Mouse (Mus musculus): Measurements from ENCODE around the gene Hoxd8. TPM values are rescaled to one million over a fixed set of nuclear protein-coding genes. Genes with fewer than 3 reads are reported as not detected.
A peak's percentile ranks its signal among the peaks of the same experiment; 100 is the strongest.

The Hoxd8 gene
- polyA plus RNA-seq, 1 experiment from 2014 or later, result not detected

GRCm38 (mm10) chr2:74721882-74722281 lies 17.5 kb downstream of the Hoxd8 start:
- Histone ChIP-seq H3K36me3 (replicated peaks) (no peaks in the 10 kb centered on the region), H3K4me1 (no peaks in the 10 kb centered on the region), H3K27ac (no peak overlapping the region), H3K9ac (no peak overlapping the region), H3K27me3 (peaks cover 100% of the 10 kb centered on the region), H3K9me3 (no peaks in the 10 kb centered on the region), H3K4me2 (no peak overlapping the region), H3K4me3 (replicated peaks) (no peak overlapping the region)
- WGBS, result 5% methylated on average over 6 of the region's 6 CpGs
- ATAC-seq (ENCODE audit: low FRiP score), result no peak

- peaks cover 100% of the 10 kb centered on the region for H3K27me3 ChIP-seq
- H3K9me3 ChIP-seq, result no peaks in the 10 kb centered on the region
- H3K9ac ChIP-seq, result no peak overlapping the region
- peaks cover 7% of the 10 kb centered on the region for H3K4me1 ChIP-seq
- no peaks in the 10 kb centered on the region for H3K36me3 ChIP-seq (replicated peaks)
- no peak overlapping the region for H3K4me2 ChIP-seq
- WGBS, result under 1% methylated on average over 8 of the region's 8 CpGs
- ATAC-seq (ENCODE audit: low FRiP score), result no peak
- no peak overlapping the region for H3K27ac ChIP-seq
- H3K4me3 ChIP-seq (replicated peaks), result no peak overlapping the region
Observed at GRCm38 (mm10) chr2:74722949-74723348, 18.5 kb downstream of the Hoxd8 start.

- H3K27me3 ChIP-seq, result peaks cover 100% of the 10 kb centered on the region
- H3K9ac ChIP-seq, result no peak overlapping the region
- no peaks in the 10 kb centered on the region for H3K9me3 ChIP-seq
- 5% methylated on average over 7 of the region's 7 CpGs for WGBS
- H3K27ac ChIP-seq, result no peak overlapping the region
- no peaks in the 10 kb centered on the region for H3K36me3 ChIP-seq (replicated peaks)
- H3K4me3 ChIP-seq (replicated peaks), result no peak overlapping the region
- no peak for ATAC-seq (ENCODE audit: low FRiP score)
- no peak overlapping the region for H3K4me2 ChIP-seq
- H3K4me1 ChIP-seq, result peaks cover 7% of the 10 kb centered on the region
Observed at GRCm38 (mm10) chr2:74724244-74725015, 20.0 kb downstream of the Hoxd8 start.

- Histone ChIP-seq H3K4me1 (peaks cover 7% of the 10 kb centered on the region), H3K27ac (no peak overlapping the region), H3K9ac (no peak overlapping the region), H3K4me3 (replicated peaks) (no peak overlapping the region), H3K27me3 (peaks cover 98% of the 10 kb centered on the region), H3K36me3 (replicated peaks) (no peaks in the 10 kb centered on the region), H3K9me3 (no peaks in the 10 kb centered on the region), H3K4me2 (no peak overlapping the region)
- 2% methylated on average over 17 of the region's 17 CpGs for WGBS
- no peak for ATAC-seq (ENCODE audit: low FRiP score)
Observed at GRCm38 (mm10) chr2:74725171-74725570, 20.8 kb downstream of the Hoxd8 start.

GRCm38 (mm10) chr2:74726551-74726950 lies 22.1 kb downstream of the Hoxd8 start, which contains the start of gene Gm28230:
TSS of gene Gm28230 (plus strand) at chr2:74726728.
- 2% methylated on average over 5 of the region's 5 CpGs for WGBS
- no peaks in the 10 kb centered on the region for H3K9me3 ChIP-seq

GRCm38 (mm10) chr2:74726973-74727639 lies 22.7 kb downstream of the Hoxd8 start:
- under 1% methylated on average over 43 of the region's 43 CpGs for WGBS
- ATAC-seq (ENCODE audit: low FRiP score), result no peak
- Histone ChIP-seq H3K9me3 (no peaks in the 10 kb centered on the region), H3K36me3 (replicated peaks) (no peaks in the 10 kb centered on the region), H3K4me2 (peak overlapping the region; percentile 8; the same call in 1 of the 2 replicates), H3K27ac (no peak overlapping the region), H3K27me3 (peaks cover 98% of the 10 kb centered on the region), H3K9ac (no peak overlapping the region), H3K4me1 (peaks cover 7% of the 10 kb centered on the region), H3K4me3 (replicated peaks) (peak overlapping the region; percentile 20; the same call in 1 of the 2 replicates)

More at GRCm38 (mm10) chr2:74726551-74726950, 22.1 kb downstream of the Hoxd8 start, which contains the start of gene Gm28230:
- Histone ChIP-seq H3K36me3 (replicated peaks) (no peaks in the 10 kb centered on the region), H3K9ac (no peak within 1 kb of the TSS), H3K4me2 (peak within 1 kb of the TSS; percentile 8; the same call in 1 of the 2 replicates), H3K27me3 (peaks cover 98% of the 10 kb centered on the region), H3K27ac (no peak within 1 kb of the TSS), H3K4me1 (peaks cover 7% of the 10 kb centered on the region), H3K4me3 (replicated peaks) (peak within 1 kb of the TSS; percentile 20; the same call in 1 of the 2 replicates)
- ATAC-seq (ENCODE audit: low FRiP score), result no peak

- Histone ChIP-seq H3K4me3 (replicated peaks) (peak overlapping the region; percentile 20; the same call in 1 of the 2 replicates), H3K27ac (no peak overlapping the region)
- no peak for ATAC-seq (ENCODE audit: low FRiP score)
Observed at GRCm38 (mm10) chr2:74727640-74728302, 23.4 kb downstream of the Hoxd8 start.

GRCm38 (mm10) chr2:74728303-74728680 lies 23.9 kb downstream of the Hoxd8 start:
- no peak overlapping the region for H3K4me2 ChIP-seq
- WGBS, result under 1% methylated on average over 13 of the region's 13 CpGs
- no peak for ATAC-seq (ENCODE audit: low FRiP score)
- H3K27ac ChIP-seq, result no peak overlapping the region
- H3K36me3 ChIP-seq (replicated peaks), result no peaks in the 10 kb centered on the region
- no peaks in the 10 kb centered on the region for H3K9me3 ChIP-seq
- peaks cover 98% of the 10 kb centered on the region for H3K27me3 ChIP-seq
- H3K4me1 ChIP-seq, result peaks cover 14% of the 10 kb centered on the region
- H3K9ac ChIP-seq, result no peak overlapping the region
- H3K4me3 ChIP-seq (replicated peaks), result no peak overlapping the region

More at GRCm38 (mm10) chr2:74727640-74728302, 23.4 kb downstream of the Hoxd8 start:
- 1% methylated on average over 25 of the region's 25 CpGs for WGBS
- Histone ChIP-seq H3K9ac (no peak overlapping the region), H3K27me3 (peaks cover 98% of the 10 kb centered on the region), H3K4me2 (peak overlapping the region; percentile 8; the same call in 1 of the 2 replicates), H3K9me3 (no peaks in the 10 kb centered on the region), H3K36me3 (replicated peaks) (no peaks in the 10 kb centered on the region), H3K4me1 (peaks cover 10% of the 10 kb centered on the region)

- no peaks in the 10 kb centered on the region for H3K9me3 ChIP-seq
- H3K4me1 ChIP-seq, result peaks cover 14% of the 10 kb centered on the region
- H3K4me3 ChIP-seq (replicated peaks), result no peak overlapping the region
- H3K4me2 ChIP-seq, result no peak overlapping the region
- H3K36me3 ChIP-seq (replicated peaks), result no peaks in the 10 kb centered on the region
- no peak overlapping the region for H3K9ac ChIP-seq
- no peak for ATAC-seq (ENCODE audit: low FRiP score)
- WGBS, result 3% methylated on average over 8 of the region's 8 CpGs
- peaks cover 98% of the 10 kb centered on the region for H3K27me3 ChIP-seq
- no peak overlapping the region for H3K27ac ChIP-seq
Observed at GRCm38 (mm10) chr2:74730331-74730730, 25.9 kb downstream of the Hoxd8 start.

- no peak for ATAC-seq (ENCODE audit: low FRiP score)
- Histone ChIP-seq H3K9me3 (no peaks in the 10 kb centered on the region), H3K9ac (no peak overlapping the region), H3K27me3 (peaks cover 98% of the 10 kb centered on the region), H3K36me3 (replicated peaks) (no peaks in the 10 kb centered on the region), H3K4me1 (peaks cover 19% of the 10 kb centered on the region), H3K4me3 (replicated peaks) (no peak overlapping the region), H3K4me2 (no peak overlapping the region), H3K27ac (no peak overlapping the region)
Observed at GRCm38 (mm10) chr2:74731055-74731454, 26.6 kb downstream of the Hoxd8 start.

- no peak for ATAC-seq (ENCODE audit: low FRiP score)
- no peak overlapping the region for H3K9ac ChIP-seq
- H3K36me3 ChIP-seq (replicated peaks), result no peaks in the 10 kb centered on the region
- H3K27ac ChIP-seq, result no peak overlapping the region
- 1% methylated on average over 9 of the region's 9 CpGs for WGBS
- H3K9me3 ChIP-seq, result no peaks in the 10 kb centered on the region
- peaks cover 20% of the 10 kb centered on the region for H3K4me1 ChIP-seq
- H3K4me2 ChIP-seq, result no peak overlapping the region
- H3K27me3 ChIP-seq, result peaks cover 98% of the 10 kb centered on the region
- H3K4me3 ChIP-seq (replicated peaks), result no peak overlapping the region
Observed at GRCm38 (mm10) chr2:74731799-74732512, 27.5 kb downstream of the Hoxd8 start.

Data from forebrain, embryonic 12.5 days (tissue).